Mouse (Mus musculus) forebrain, embryonic 13.5 days (tissue): ENCODE results near the gene Oog2. TPM values are rescaled to one million over a fixed set of nuclear protein-coding genes. Genes with fewer than 3 reads are reported as not detected.
"Not testable (repeated sequence)": the region's sequence is repeated elsewhere in the genome, so short reads cannot be mapped to it uniquely, and the experiment has no call there.

ENCODE experiments used
- ATAC-seq: fragments of 200-750 bp; cut with Nextera tagmentation; 2 replicates; pipeline ENCODE4 v1.8.0; 2017
- H3K27ac ChIP-seq: fragments of 300-500 bp; sonication (generic); 2 replicates; pipeline ENCODE4 v1.5.1; 2015; ENCODE audit warnings: inconsistent platforms, mild to moderate bottlenecking, moderate library complexity
- H3K27me3 ChIP-seq: fragments of 300-500 bp; sonication (generic); 2 replicates; pipeline ENCODE4 v1.6.1; 2015; ENCODE audit warnings: mild to moderate bottlenecking, inconsistent platforms
- H3K36me3 ChIP-seq: fragments of 300-500 bp; sonication (generic); 2 replicates; pipeline ENCODE4 v1.6.1; 2015; ENCODE audit warnings: mild to moderate bottlenecking, inconsistent platforms; ENCODE audit not compliant: poor library complexity, severe bottlenecking
- H3K4me1 ChIP-seq: fragments of 300-500 bp; sonication (generic); 2 replicates; pipeline ENCODE4 v1.6.1; 2015; ENCODE audit warnings: inconsistent platforms
- H3K4me2 ChIP-seq: fragments of 300-500 bp; sonication (generic); 2 replicates; pipeline ENCODE4 v1.6.1; 2015; ENCODE audit warnings: inconsistent platforms, mild to moderate bottlenecking, moderate library complexity
- H3K4me3 ChIP-seq: fragments of 300-500 bp; sonication (generic); 2 replicates; pipeline ENCODE4 v1.5.1; 2015; ENCODE audit warnings: mild to moderate bottlenecking, inconsistent platforms
- H3K9ac ChIP-seq: fragments of 300-500 bp; sonication (generic); 2 replicates; pipeline ENCODE4 v1.6.1; 2015; ENCODE audit warnings: mild to moderate bottlenecking, inconsistent platforms
- H3K9me3 ChIP-seq: fragments of 300-500 bp; sonication (generic); replicated peaks from 2 replicates; pipeline ENCODE4 v1.6.1; 2016; ENCODE audit warnings: inconsistent platforms
- WGBS: fragments of 180-500 bp; shearing (Covaris S2); methylation state at CpG from one replicate; pipeline ENCODE4 v1.1.7; 2015; 5-methylcytosine and 5-hydroxymethylcytosine counted together
- polyA plus RNA-seq: library from polyadenylated mRNA; unstranded; fragments of >200 nt; fragmentation: Nextera tagmentation; extraction: Ambion mirVana; gene quantifications from 2 replicates; pipeline ENCODE4 v1.2.1, GENCODE M21; 2015

The Oog2 gene
- polyA plus RNA-seq = not detected in 2 replicates

DNA sequence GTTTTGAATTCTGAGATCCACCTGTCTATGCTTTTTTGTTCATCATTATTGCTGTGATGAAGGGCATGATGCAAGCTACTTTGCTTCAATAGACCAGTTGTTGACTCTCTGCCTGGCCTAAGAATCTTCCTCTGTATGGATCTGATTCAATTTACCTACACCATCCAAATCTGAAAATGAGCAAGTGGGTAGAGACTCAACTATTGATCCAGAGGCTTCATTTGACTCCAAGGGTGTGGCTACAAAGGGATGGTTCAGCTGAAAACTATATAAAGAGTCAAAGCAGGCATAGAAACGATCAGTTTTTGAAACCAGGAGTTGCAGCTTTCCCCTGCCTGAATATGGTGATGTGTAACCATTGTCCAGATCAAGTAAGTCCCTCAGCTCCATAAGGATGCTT is at the start of gene Oog2:
TSS of gene Oog2 (plus strand) at position 301 of the 400 bp plus-strand sequence.
- no peak within 1 kb of the TSS for H3K4me2 ChIP-seq
- no peaks in the 10 kb centered on the region for H3K27me3 ChIP-seq
- 32% methylated on average over 1 of the region's 1 CpGs for WGBS
- ATAC-seq = no peak
- no peaks in the 10 kb centered on the region for H3K36me3 ChIP-seq
- H3K9ac ChIP-seq = no peak within 1 kb of the TSS
- H3K9me3 ChIP-seq = peaks cover 45% of the 10 kb centered on the region
- H3K27ac ChIP-seq = no peak within 1 kb of the TSS
- no peak within 1 kb of the TSS for H3K4me3 ChIP-seq
- H3K4me1 ChIP-seq = no peaks in the 10 kb centered on the region

DNA sequence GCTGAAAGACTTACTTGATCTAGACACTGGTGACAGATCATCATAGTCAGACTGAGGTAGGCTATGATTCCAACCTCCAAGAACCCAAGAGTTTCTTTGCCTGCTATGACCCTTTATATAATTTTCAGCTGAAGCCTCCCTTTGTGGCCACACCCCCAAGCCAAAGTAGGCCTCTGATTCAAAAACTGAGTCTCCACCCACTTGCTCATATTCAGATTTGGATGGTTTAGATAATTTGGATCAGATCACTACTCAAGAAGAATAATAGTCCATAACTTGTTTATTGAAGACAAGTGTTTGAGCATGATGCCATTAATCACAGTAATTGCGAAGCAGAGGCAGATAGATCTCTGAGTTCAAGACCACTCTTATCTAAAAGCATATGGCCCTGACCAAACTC is 28.0 kb upstream of the Oog2 start, which contains the start of gene Oog3:
TSS of gene Oog3 (minus strand) at position 101 of the 400 bp plus-strand sequence.
- Histone ChIP-seq H3K9ac (no peak within 1 kb of the TSS), H3K4me3 (no peak within 1 kb of the TSS), H3K4me1 (no peaks in the 10 kb centered on the region), H3K36me3 (no peaks in the 10 kb centered on the region), H3K27ac (no peak within 1 kb of the TSS), H3K9me3 (peaks cover 74% of the 10 kb centered on the region), H3K27me3 (no peaks in the 10 kb centered on the region), H3K4me2 (no peak within 1 kb of the TSS)
- WGBS = 87% methylated on average over 1 of the region's 1 CpGs
- no peak for ATAC-seq

DNA sequence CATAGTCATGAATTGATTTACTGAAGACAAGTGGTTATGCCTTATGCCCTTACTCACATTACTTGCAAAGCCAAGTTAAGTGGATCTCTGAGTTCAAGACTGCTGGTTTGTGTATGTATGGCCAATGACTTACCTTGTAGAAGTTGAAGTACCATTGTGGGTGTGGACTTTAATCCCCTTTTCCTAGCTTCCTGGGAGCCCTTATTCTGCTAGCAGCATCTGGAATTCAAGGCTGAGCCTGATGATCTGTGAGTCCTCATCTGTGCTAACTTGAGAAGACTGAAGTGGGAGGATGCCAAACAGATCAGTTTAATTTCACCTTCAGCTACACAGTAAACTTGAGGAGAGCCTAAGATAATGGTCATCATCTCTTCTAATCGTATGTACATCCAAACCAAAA is 22.7 kb downstream of the Oog2 start, which contains the start of gene C87977:
TSS of gene C87977 (minus strand) at position 101 of the 400 bp plus-strand sequence.
- H3K4me2 ChIP-seq, H3K27ac ChIP-seq, H3K4me3 ChIP-seq, ATAC-seq, H3K27me3 ChIP-seq, H3K4me1 ChIP-seq, H3K36me3 ChIP-seq, H3K9ac ChIP-seq: not testable (repeated sequence)
- peaks cover 17% of the 10 kb centered on the region for H3K9me3 ChIP-seq
- WGBS = 74% methylated on average over 1 of the region's 1 CpGs

Other genes starting within 250 kb of the Oog2 start
- gene Pramef25, start 239.7 kb upstream of the Oog2 start, polyA plus RNA-seq = not detected in 2 replicates
- gene Gm13101, start 223.8 kb upstream of the Oog2 start, polyA plus RNA-seq = not detected in 2 replicates
- gene Pramef17, start 196.3 kb upstream of the Oog2 start, polyA plus RNA-seq = not detected in 2 replicates
- not detected in 2 replicates for gene Pramel4, start 131.6 kb upstream of the Oog2 start, polyA plus RNA-seq
- gene Gm13102, start 84.2 kb upstream of the Oog2 start, polyA plus RNA-seq = not detected in 2 replicates
- gene Oog3, start 28.1 kb upstream of the Oog2 start, polyA plus RNA-seq = not detected in 2 replicates
- not detected in 2 replicates for gene C87977, start 22.6 kb downstream of the Oog2 start, polyA plus RNA-seq
- not detected in 2 replicates for gene Pramel5, start 89.8 kb downstream of the Oog2 start, polyA plus RNA-seq
- gene Gm13128, start 139.5 kb downstream of the Oog2 start, polyA plus RNA-seq = not detected in 2 replicates
- not detected in 2 replicates for gene Gm13119, start 167.2 kb downstream of the Oog2 start, polyA plus RNA-seq
- gene Pramef20, start 187.2 kb downstream of the Oog2 start, polyA plus RNA-seq = not detected in 2 replicates
- gene Pramef12, start 217.7 kb downstream of the Oog2 start, polyA plus RNA-seq = not detected in 2 replicates
- not detected in 2 replicates for gene 1700012P22Rik, start 248.1 kb downstream of the Oog2 start, polyA plus RNA-seq